Mouse (Mus musculus) heart, postnatal 0 days (tissue): ENCODE data around the gene Col28a1. TPM values are rescaled to one million over a fixed set of nuclear protein-coding genes. Genes with fewer than 3 reads are reported as not detected.
"Not testable (repeated sequence)": the region's sequence is repeated elsewhere in the genome, so short reads cannot be mapped to it uniquely, and the experiment has no call there.

Source experiments
- ATAC-seq: fragments of 200-750 bp; cut with Nextera tagmentation; 2 replicates; pipeline ENCODE4 v1.8.0; 2017; ENCODE audit warnings: low read depth, moderate number of reproducible peaks, moderate library complexity; ENCODE audit not compliant: insufficient read depth
- DNase-seq: peaks from one replicate; pipeline ENCODE4 v3.0.0-alpha.2; 2016; ENCODE audit warnings: low spot score
- H3K27ac ChIP-seq: fragments of 300-500 bp; sonication (generic); 2 replicates; pipeline ENCODE4 v1.5.1; 2014; ENCODE audit warnings: low read depth, mild to moderate bottlenecking
- H3K27me3 ChIP-seq: fragments of 300-500 bp; sonication (generic); 2 replicates; pipeline ENCODE4 v1.6.1; 2014; ENCODE audit warnings: low read length, mixed read lengths; ENCODE audit not compliant: control insufficient read depth, insufficient read depth
- H3K36me3 ChIP-seq: fragments of 300-500 bp; sonication (generic); replicated peaks from 2 replicates; pipeline ENCODE4 v1.6.1; 2014; ENCODE audit warnings: low read length, mixed read lengths; ENCODE audit not compliant: control insufficient read depth, insufficient read depth
- H3K4me1 ChIP-seq: fragments of 300-500 bp; sonication (generic); 2 replicates; pipeline ENCODE4 v1.6.1; 2014; ENCODE audit warnings: antibody characterized with exemption; ENCODE audit not compliant: control insufficient read depth, insufficient read depth
- H3K4me2 ChIP-seq: fragments of 300-500 bp; sonication (generic); 2 replicates; pipeline ENCODE4 v1.6.1; 2014; ENCODE audit warnings: low read depth, mild to moderate bottlenecking, low read length, moderate library complexity
- H3K4me3 ChIP-seq: fragments of 300-500 bp; sonication (generic); 2 replicates; pipeline ENCODE4 v1.5.1; 2014; ENCODE audit warnings: low read depth, low read length
- H3K9ac ChIP-seq: fragments of 300-500 bp; sonication (generic); replicated peaks from 2 replicates; pipeline ENCODE4 v1.6.1; 2014; ENCODE audit warnings: low read depth, low read length, mixed read lengths
- H3K9me3 ChIP-seq: fragments of 300-500 bp; sonication (generic); replicated peaks from 2 replicates; pipeline ENCODE4 v1.6.1; 2016; ENCODE audit warnings: low read length; ENCODE audit not compliant: control insufficient read depth
- CTCF ChIP-seq: IDR thresholded peaks from 2 replicates; pipeline ENCODE4 v1.5.1; 2016; ENCODE audit warnings: antibody characterized with exemption, control low read depth, low read depth
- EP300 ChIP-seq: IDR thresholded peaks from 2 replicates; pipeline ENCODE4 v1.6.1; 2016; ENCODE audit warnings: antibody characterized with exemption, low read depth
- WGBS: fragments of 180-500 bp; shearing (Covaris S2); extraction: QIAGEN DNeasy Blood & Tissue Kit; methylation state at CpG from one replicate; pipeline ENCODE4 v1.1.7; 2014; 5-methylcytosine and 5-hydroxymethylcytosine counted together
- polyA plus RNA-seq: library from polyadenylated mRNA; unstranded; fragments of >200 nt; fragmentation: Nextera tagmentation; extraction: Ambion mirVana; gene quantifications from 2 replicates; pipeline ENCODE4 v1.2.1, GENCODE M21; 2015
- total RNA-seq: library from RNA; depleted of rRNA; stranded (reverse); fragments of >200 nt; gene quantifications from 2 replicates; pipeline ENCODE4 v1.2.3, GENCODE M21; 2014; ENCODE audit warnings: low replicate concordance

Col28a1 gene
- total and polyA plus RNA-seq, 2 experiments from 2014 or later = 0.20 TPM; not detected in 1

DNA sequence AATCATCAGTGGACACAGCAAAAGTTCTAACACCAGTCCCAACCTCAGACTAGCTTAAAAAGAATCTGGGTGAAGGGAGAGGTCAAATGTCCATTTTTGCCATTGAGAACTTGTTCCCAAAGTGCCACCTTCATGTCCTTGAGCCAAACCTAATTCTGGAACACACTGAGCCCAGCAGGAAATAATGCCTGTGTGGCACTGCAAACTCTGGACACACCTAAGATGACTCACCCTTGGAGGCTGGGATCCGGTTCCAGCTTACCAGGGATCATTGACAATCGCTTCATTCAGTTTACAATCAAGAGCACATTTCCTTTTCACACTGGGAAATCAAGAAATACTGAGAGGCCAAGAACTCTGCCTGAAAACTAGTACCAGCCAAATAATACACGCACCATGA is 168.9 kb downstream of the Col28a1 start:
- 54% methylated on average over 3 of the region's 3 CpGs for WGBS
- H3K4me1 ChIP-seq = no peaks in the 10 kb centered on the region
- H3K9ac ChIP-seq = no peak overlapping the region
- H3K9me3 ChIP-seq = no peaks in the 10 kb centered on the region
- H3K4me3 ChIP-seq = no peak overlapping the region
- no peaks in the 10 kb centered on the region for H3K27me3 ChIP-seq
- H3K36me3 ChIP-seq = no peaks in the 10 kb centered on the region
- DNase-seq (no peak), ATAC-seq (no peak)
- H3K4me2 ChIP-seq = no peak overlapping the region
- TF ChIP-seq EP300 = no peak
- no peak for TF ChIP-seq CTCF
- H3K27ac ChIP-seq = no peak overlapping the region

DNA sequence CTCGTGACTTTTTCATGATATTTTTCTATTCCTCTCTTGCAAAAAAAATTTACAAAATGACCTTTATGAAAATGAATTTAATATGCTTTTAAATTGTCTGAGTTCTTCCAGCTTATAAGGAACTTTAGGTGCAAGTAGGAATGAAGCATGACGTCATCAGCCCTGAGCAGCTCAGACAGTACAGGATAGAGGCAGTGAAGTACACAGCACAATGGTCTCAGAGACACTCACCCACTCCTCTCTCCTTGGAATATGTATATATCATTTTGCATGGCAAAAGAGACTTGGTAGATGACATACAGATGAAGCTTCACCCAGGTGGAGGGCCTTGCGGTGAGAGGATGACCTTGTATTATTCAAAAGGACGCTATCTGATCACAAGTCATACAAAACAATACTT is 197.7 kb downstream of the Col28a1 start:
- ATAC-seq (no peak), DNase-seq (no peak)
- Histone ChIP-seq H3K36me3 (no peaks in the 10 kb centered on the region), H3K27me3 (no peaks in the 10 kb centered on the region), H3K4me3 (no peak overlapping the region), H3K4me2 (no peak overlapping the region), H3K9ac (no peak overlapping the region), H3K4me1 (no peaks in the 10 kb centered on the region), H3K27ac (no peak overlapping the region), H3K9me3 (no peaks in the 10 kb centered on the region)
- WGBS = 79% methylated on average over 4 of the region's 4 CpGs
- TF ChIP-seq EP300 = no peak
- no peak for TF ChIP-seq CTCF

DNA sequence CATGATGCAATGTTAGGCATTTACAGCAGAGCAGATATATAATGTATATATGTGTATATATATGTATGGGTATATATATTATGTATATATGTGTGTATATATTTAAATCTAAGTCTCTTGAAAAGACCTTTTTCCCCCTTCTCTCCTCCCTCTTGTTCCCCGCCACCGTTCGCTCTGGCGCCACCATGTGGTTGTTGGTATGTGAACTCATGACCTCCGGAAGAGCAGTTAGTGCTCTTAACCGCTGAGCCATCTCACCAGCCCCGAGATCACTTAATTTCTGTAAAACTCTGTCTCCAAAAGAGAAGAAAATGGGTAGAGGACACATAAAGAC is 208.8 kb downstream of the Col28a1 start:
- H3K27me3 ChIP-seq = no peaks in the 10 kb centered on the region
- no peaks in the 10 kb centered on the region for H3K9me3 ChIP-seq
- peak overlapping the region; percentile 66 for H3K4me2 ChIP-seq
- H3K36me3 ChIP-seq = no peaks in the 10 kb centered on the region
- ATAC-seq = no peak
- H3K4me3 ChIP-seq = peak overlapping the region; percentile 37
- TF ChIP-seq CTCF (peak; percentile 78), EP300 (no peak)
- 19% methylated on average over 7 of the region's 7 CpGs for WGBS
- DNase-seq = peak; percentile 20
- no peak overlapping the region for H3K9ac ChIP-seq
- H3K27ac ChIP-seq = no peak overlapping the region
- H3K4me1 ChIP-seq = no peaks in the 10 kb centered on the region

DNA sequence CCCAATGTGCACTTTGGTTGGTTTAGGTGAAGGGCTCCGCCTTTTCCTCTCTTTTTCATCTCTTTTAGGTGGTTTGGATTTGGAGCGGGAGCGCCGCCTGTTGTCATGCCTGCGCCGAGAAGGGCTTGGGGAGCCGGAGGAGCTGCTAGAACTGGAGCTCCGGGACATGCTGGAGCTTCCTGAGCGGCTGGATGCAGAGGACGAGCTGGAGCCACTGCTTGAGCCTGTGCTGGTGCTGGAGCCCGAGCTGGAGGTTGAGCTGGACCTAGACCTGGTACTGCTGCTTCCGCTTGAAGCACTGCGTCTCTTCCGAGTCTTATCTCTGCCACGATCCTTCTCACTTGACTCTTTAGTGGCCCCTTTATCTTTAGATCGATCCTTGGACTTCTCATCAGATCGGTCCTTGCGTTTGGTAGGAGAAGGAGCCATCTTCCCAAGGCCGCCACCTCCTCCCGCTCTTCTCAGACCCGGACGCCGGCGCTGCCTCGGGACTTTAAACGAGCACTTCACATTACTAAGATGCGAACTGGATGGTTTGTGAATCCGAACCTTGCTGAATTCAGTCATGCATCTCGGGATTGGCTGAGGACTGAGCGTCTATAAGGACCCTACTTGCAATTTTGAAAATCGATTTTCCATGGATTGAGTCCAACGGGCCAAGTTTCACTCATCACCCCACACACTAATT is 209.3 kb downstream of the Col28a1 start:
- ATAC-seq, H3K27ac ChIP-seq, H3K9me3 ChIP-seq, H3K9ac ChIP-seq, H3K36me3 ChIP-seq, DNase-seq, H3K4me1 ChIP-seq, H3K27me3 ChIP-seq: not testable (repeated sequence)
- Histone ChIP-seq H3K4me3 (peak overlapping the region; percentile 37), H3K4me2 (peak overlapping the region; percentile 66)
- WGBS = 55% methylated on average over 32 of the region's 32 CpGs

DNA sequence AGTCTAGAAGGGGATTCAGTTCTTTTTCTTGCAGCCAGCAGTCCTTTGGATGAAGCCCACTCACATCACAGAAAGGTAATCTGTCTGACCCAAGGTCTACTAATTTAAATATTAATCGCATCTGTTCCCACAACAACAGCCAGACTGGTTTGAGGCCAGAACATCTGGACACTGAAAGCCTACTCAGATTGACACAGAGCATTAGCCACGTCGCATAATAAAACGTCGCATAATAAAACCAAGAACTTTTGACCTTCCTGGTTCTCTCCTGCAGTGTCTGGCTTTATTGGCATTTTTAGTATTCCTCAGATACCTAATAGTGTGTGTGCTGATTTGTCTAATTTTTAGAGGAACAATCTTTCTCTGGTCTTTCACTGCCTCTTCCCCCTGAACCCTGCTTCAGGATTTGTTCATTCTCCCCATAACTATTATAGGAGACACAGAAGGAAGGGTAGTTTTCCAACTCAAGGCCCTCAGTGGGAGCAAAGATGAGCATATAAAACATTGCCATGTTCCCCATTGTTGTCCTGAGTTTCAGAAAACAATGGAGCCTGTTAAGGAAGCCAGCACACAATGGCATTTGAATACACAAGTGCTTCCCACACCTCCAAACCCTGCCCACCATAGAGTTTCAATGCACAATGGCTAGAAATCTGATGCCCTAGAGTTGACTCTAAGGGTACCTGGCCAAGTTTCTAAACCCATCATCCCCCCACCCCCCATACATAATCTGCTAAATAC is 221.2 kb downstream of the Col28a1 start:
- DNase-seq (no peak), ATAC-seq (no peak)
- no peak overlapping the region for H3K27ac ChIP-seq
- H3K9ac ChIP-seq = no peak overlapping the region
- H3K27me3 ChIP-seq = no peaks in the 10 kb centered on the region
- no peaks in the 10 kb centered on the region for H3K36me3 ChIP-seq
- no peak overlapping the region for H3K4me3 ChIP-seq
- no peaks in the 10 kb centered on the region for H3K9me3 ChIP-seq
- WGBS = 71% methylated on average over 5 of the region's 5 CpGs
- no peaks in the 10 kb centered on the region; the same call in 1 of the 2 replicates for H3K4me1 ChIP-seq
- TF ChIP-seq EP300 (no peak), CTCF (no peak)
- no peak overlapping the region for H3K4me2 ChIP-seq
